Mouse (Mus musculus): ENCODE results near the gene Rab28.
A peak's percentile ranks its signal among the peaks of the same experiment; 100 is the strongest.
"Not testable (repeated sequence)": the region's sequence is repeated elsewhere in the genome, so short reads cannot be mapped to it uniquely, and the experiment has no call there.

Rab28 gene

GRCm38 (mm10) chr5:41708051-41708630 is at the start of gene Rab28:
TSS of gene Rab28 (minus strand) at chr5:41708157.
- DNase-seq (ENCODE audit: low read depth, low spot score) = peak; percentile 94

GRCm38 (mm10) chr5:41757338-41757737 is 49.4 kb upstream of the Rab28 start:
- DNase-seq (ENCODE audit: low read depth, low spot score) = no peak

DNA sequence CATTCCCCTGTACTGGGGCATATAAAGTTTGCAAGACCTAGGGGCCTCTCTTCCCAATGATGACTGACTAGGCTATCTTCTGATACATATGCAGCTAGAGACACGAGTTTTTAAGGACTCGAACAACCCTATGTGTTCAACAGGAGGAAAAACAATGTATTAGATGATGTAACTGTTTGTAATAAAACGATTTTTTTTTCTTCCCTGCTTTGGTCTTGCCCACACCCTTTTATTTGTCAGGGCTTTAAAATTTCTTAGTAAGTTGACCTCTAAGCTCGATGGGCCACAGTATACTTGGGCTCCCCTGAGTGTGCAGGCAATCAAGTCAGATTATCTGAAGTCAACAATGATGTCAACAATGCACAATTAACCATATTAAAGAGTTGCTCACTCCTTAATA is 48.4 kb upstream of the Rab28 start:
- DNase-seq (ENCODE audit: low read depth, low spot score) = no peak

DNA sequence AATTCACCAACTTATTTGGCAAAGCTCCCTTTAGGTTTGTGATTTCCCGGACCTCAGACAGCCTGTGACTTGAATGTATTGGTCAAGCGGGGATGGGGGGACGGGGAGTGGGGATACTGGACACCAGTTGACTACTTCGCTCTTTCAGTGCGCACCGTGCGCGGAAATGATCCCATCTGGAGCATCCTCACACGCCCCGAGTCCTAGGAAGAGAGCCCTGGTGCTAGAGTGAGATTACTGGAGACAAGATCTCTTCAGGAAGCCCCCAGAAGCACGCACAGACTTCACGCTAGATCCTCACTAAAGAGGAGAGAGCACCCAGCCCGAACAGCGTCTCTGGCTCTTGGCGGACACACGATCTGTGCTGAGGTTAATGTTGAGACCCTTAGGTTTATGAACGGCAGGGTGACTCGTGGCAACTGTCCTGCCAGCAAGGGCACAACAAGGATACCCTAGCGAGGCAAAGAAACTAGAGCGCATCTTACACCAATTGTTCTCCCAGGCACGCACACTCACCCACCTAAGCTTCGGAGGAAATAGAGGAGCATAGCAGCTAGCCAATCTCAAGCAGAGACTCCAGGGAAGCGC is 47.5 kb upstream of the Rab28 start:
- DNase-seq (ENCODE audit: low read depth, low spot score) = no peak

GRCm38 (mm10) chr5:41754836-41755235 is 46.9 kb upstream of the Rab28 start:
- DNase-seq (ENCODE audit: low read depth, low spot score) = no peak

DNA sequence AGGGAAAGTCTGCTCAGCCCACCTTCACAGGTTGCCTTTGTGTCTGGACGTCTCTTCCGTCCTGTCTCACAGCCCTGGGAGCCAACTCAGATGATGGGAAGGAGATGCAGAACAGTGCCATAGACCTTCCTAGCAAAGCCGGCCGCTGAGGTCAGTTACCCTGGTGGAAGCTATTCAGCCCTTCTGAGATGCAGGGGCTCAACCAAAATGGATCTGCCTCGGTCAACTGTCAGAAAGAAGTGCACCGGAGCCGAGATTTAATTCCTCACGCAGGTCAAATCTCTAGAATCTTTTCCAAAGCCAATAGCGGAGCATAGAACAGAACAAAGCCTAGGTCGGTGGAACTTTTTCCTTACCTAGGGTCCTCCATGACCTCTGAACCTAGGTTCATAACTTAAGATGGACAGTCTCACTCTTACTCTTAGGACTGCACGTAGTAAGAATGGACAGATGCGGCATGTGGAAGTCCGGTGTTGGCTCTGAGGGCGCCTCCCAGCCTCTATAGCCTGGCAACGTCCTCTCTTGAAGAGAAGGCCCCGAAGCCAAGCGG is 46.3 kb upstream of the Rab28 start:
- no peak for DNase-seq (ENCODE audit: low read depth, low spot score)

GRCm38 (mm10) chr5:41752721-41753120 is 44.8 kb upstream of the Rab28 start:
- DNase-seq (ENCODE audit: low read depth, low spot score) = no peak

GRCm38 (mm10) chr5:41744898-41745780 is 37.2 kb upstream of the Rab28 start:
- DNase-seq (ENCODE audit: low read depth, low spot score) = no peak

DNA sequence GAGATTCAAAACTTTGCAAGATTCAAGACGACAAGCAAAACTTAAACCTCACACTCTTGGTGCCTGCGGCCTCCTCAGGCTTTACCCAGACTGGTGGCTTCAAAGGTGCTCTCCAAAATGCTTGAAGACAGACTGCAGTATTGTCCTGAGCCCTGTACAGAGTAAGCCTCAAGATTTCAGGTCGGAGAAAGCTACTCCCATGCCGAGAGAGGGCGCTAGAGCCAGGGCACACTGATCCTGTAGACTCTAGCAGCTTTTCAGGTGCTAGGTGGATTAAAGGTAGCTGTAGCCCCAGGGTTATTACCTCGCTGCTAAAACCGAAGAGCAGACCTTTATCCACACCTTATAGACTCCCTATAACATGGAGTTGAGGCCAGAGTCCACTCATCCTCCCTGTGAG is 36.3 kb upstream of the Rab28 start:
- DNase-seq (ENCODE audit: low read depth, low spot score) = no peak

DNA sequence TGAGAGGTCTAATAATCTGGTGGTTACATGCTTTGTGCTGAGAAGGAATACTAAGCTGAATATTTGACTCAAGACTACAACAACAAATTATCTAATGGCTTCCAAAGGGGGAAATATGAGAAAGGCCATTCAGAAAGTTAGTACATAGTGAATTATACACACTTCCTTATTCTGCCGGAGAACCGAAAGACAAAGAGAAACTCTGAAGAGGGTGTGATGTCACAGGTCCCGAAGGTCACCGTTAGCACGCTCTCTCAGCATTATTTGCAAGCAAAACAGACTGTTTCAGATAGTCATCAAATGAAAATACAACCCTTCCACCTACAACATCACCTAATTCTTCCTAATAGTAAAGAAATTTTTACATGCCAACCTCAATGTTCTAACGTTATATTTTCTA is 30.9 kb upstream of the Rab28 start:
- no peak for DNase-seq (ENCODE audit: low read depth, low spot score)

- no peak for DNase-seq (ENCODE audit: low read depth, low spot score)
These were observed 29.1 kb upstream of the Rab28 start for GRCm38 (mm10) chr5:41737039-41737438.

GRCm38 (mm10) chr5:41727017-41727416 is 19.1 kb upstream of the Rab28 start:
- DNase-seq (ENCODE audit: low read depth, low spot score) = no peak

DNA sequence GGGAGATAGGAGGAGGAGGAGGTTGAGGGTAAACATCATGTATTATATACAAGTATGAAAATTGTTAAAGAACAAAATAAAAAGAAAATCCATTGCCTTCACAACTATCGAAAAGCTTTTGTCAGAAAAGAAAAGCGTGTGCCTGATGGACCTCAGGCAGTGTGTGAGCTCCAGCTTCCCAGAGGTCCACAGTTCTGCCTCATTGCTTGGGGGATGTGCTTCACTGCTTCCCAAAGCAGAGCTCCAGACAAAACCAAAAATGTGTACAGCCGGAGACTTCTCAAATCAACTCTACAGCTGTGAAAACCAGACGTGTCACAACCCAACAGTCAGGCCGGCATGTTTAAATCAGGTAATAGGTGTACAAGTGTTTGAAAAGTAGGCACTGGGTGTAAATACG is 17.6 kb upstream of the Rab28 start:
- DNase-seq (ENCODE audit: low read depth, low spot score) = no peak

GRCm38 (mm10) chr5:41707115-41708015 is 592 bp downstream of the Rab28 start:
- DNase-seq (ENCODE audit: low read depth, low spot score) = peak; percentile 39

GRCm38 (mm10) chr5:41706777-41707114 is 1.2 kb downstream of the Rab28 start:
- no peak for DNase-seq (ENCODE audit: low read depth, low spot score)

- not testable (repeated sequence) for DNase-seq (ENCODE audit: low read depth, low spot score)
These were observed 6.9 kb downstream of the Rab28 start for GRCm38 (mm10) chr5:41701085-41701484.

DNA sequence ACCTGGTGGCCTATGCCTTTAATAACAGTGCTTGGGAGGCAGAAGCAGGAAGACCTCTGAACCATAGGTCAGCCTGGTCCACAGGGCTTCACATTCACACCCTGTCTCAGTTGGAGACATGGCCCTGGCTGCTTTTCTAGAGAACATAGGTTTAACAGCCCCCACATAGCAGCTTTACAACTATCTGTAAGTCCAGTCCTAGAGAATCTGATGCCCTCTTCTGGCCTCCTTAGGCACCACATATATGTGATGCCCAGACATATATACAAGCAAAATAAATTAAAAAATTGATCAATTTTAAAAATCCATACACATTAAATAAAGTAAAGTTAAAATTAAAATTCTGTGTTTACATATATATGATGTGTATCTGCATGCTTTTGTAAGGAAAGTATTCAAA is 10.0 kb downstream of the Rab28 start:
- no peak for DNase-seq (ENCODE audit: low read depth, low spot score)

DNA sequence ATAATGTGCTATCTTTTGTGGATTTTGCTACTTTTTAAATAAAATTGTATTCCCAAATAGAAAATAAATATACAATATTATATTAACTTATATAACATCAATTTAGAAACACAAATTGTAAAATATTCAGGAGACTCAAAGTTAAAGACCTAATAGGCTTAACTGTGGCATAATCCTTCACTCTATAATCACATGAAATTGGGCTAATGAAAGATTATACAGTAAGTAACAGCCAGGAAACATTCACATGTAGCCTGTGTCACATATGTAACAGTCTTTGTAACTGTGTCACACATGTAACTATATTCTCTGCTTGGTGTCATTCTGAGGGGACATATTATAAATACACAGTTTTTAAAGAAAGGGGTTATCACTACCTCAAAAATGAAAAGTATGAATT is 22.9 kb downstream of the Rab28 start:
- no peak for DNase-seq (ENCODE audit: low read depth, low spot score)

DNA sequence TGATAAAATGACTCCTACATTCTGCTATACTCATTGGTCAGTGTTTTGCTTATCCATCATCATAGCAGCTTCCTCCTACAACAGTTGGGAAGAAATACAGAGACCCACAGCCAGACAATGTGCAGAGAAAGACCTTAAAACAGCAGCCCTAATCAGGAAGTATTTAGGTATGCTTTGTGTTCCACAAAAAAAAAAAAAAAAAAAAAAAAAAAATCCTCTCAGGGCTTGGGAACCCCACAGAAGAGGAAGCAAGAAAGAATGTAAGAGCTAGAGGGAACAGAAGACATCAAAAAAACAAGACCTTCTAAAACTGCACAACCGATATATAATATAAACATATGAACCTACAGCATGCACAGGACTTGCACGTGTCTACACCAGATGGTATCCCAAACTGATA is 24.0 kb downstream of the Rab28 start:
- DNase-seq (ENCODE audit: low read depth, low spot score) = no peak

- no peak for DNase-seq (ENCODE audit: low read depth, low spot score)
These were observed 41.9 kb downstream of the Rab28 start for GRCm38 (mm10) chr5:41666012-41666411.

GRCm38 (mm10) chr5:41636793-41637192 is 71.2 kb downstream of the Rab28 start:
- DNase-seq (ENCODE audit: low read depth, low spot score) = no peak

All from mesoderm, embryonic 11.5 days (tissue).